Mouse (Mus musculus) megakaryocyte, embryonic 14.5 days (primary cell): ENCODE measurements at regions not wholly inside any gene's neighbourhood (a gene's known extent, or its start where the extent isn't known, plus 50 kb on each side); places are given as distances from the start of the nearest gene placed in this dataset.

Source experiments
- H3K27me3 ChIP-seq: replicated peaks from 2 replicates; pipeline ENCODE3; 2012; ENCODE audit warnings: inconsistent platforms
- H3K36me3 ChIP-seq: replicated peaks from 2 replicates; pipeline ENCODE3; 2012; ENCODE audit warnings: low read length, inconsistent platforms, mixed read lengths
- H3K4me1 ChIP-seq: 2 replicates; pipeline ENCODE4 v1.6.1; 2012; ENCODE audit warnings: inconsistent platforms
- H3K4me3 ChIP-seq: replicated peaks from 2 replicates; pipeline ENCODE3; 2012; ENCODE audit warnings: moderate library complexity, mild to moderate bottlenecking, inconsistent platforms
- H3K9me3 ChIP-seq: 2 replicates; pipeline ENCODE4 v1.6.1; 2012; ENCODE audit warnings: inconsistent platforms
- FLI1 ChIP-seq: IDR thresholded peaks from 2 replicates; pipeline ENCODE4 v1.6.1; 2012; ENCODE audit warnings: low read length, inconsistent platforms, mixed read lengths
- GATA1 ChIP-seq: IDR thresholded peaks from 3 replicates; pipeline ENCODE4 v1.6.1; 2012; ENCODE audit warnings: mixed read lengths, low read length, inconsistent platforms, borderline replicate concordance

- Histone ChIP-seq H3K27me3 (peaks cover 19% of the 10 kb centered on the region), H3K36me3 (no peaks in the 10 kb centered on the region), H3K4me1 (peaks cover 31% of the 10 kb centered on the region), H3K9me3 (no peaks in the 10 kb centered on the region), H3K4me3 (no peak overlapping the region)
- TF ChIP-seq FLI1 (no peak), GATA1 (no peak)
Measured at GRCm38 (mm10) chr4:83915871-83916270, 390.5 kb downstream of the Ccdc171 start.

GRCm38 (mm10) chr4:83917009-83917408 is 391.7 kb downstream of the Ccdc171 start:
- H3K36me3 ChIP-seq: no peaks in the 10 kb centered on the region
- H3K27me3 ChIP-seq: peaks cover 15% of the 10 kb centered on the region
- 0 out of 2 replicates have a peak, but pooled peaks cover under 1% of the 10 kb centered on the region for H3K9me3 ChIP-seq
- peaks cover 31% of the 10 kb centered on the region for H3K4me1 ChIP-seq
- TF ChIP-seq GATA1: no peak
- no peak for TF ChIP-seq FLI1
- H3K4me3 ChIP-seq: no peak overlapping the region

- H3K27me3 ChIP-seq: peaks cover 15% of the 10 kb centered on the region
- H3K4me1 ChIP-seq: peaks cover 31% of the 10 kb centered on the region
- no peaks in the 10 kb centered on the region for H3K36me3 ChIP-seq
- TF ChIP-seq GATA1: no peak
- TF ChIP-seq FLI1: no peak
- H3K4me3 ChIP-seq: no peak overlapping the region
- 0 out of 2 replicates have a peak, but pooled peaks cover 3% of the 10 kb centered on the region for H3K9me3 ChIP-seq
Measured at GRCm38 (mm10) chr4:83918093-83918492, 392.7 kb downstream of the Ccdc171 start.

- Histone ChIP-seq H3K4me1 (peaks cover 31% of the 10 kb centered on the region), H3K4me3 (no peak overlapping the region), H3K9me3 (0 out of 2 replicates have a peak, but pooled peaks cover 3% of the 10 kb centered on the region), H3K36me3 (no peaks in the 10 kb centered on the region), H3K27me3 (peaks cover 13% of the 10 kb centered on the region)
- TF ChIP-seq GATA1: no peak
- no peak for TF ChIP-seq FLI1
Measured at GRCm38 (mm10) chr4:83919041-83919440, 393.7 kb downstream of the Ccdc171 start.

GRCm38 (mm10) chr4:83925118-83925842 is 399.9 kb downstream of the Ccdc171 start:
- Histone ChIP-seq H3K9me3 (0 out of 2 replicates have a peak, but pooled peaks cover 6% of the 10 kb centered on the region), H3K27me3 (peaks cover 7% of the 10 kb centered on the region), H3K36me3 (no peaks in the 10 kb centered on the region), H3K4me3 (no peak overlapping the region), H3K4me1 (peaks cover 8% of the 10 kb centered on the region; the same call in 1 of the 2 replicates)
- TF ChIP-seq FLI1: no peak
- no peak for TF ChIP-seq GATA1

GRCm38 (mm10) chr4:83926195-83926731 is 400.9 kb downstream of the Ccdc171 start:
- Histone ChIP-seq H3K27me3 (peaks cover 7% of the 10 kb centered on the region), H3K9me3 (0 out of 2 replicates have a peak, but pooled peaks cover 6% of the 10 kb centered on the region), H3K4me1 (peaks cover 8% of the 10 kb centered on the region; the same call in 1 of the 2 replicates), H3K4me3 (no peak overlapping the region), H3K36me3 (no peaks in the 10 kb centered on the region)
- TF ChIP-seq FLI1: no peak
- TF ChIP-seq GATA1: no peak

- H3K4me3 ChIP-seq: no peak overlapping the region
Measured at GRCm38 (mm10) chr4:83931897-83932654, 406.7 kb downstream of the Ccdc171 start.

GRCm38 (mm10) chr4:83941693-83942092 is 416.3 kb downstream of the Ccdc171 start:
- H3K4me1 ChIP-seq: peaks cover 17% of the 10 kb centered on the region
- H3K9me3 ChIP-seq: no peaks in the 10 kb centered on the region
- H3K27me3 ChIP-seq: peaks cover 35% of the 10 kb centered on the region
- peak overlapping the region; percentile 83 for H3K4me3 ChIP-seq
- TF ChIP-seq GATA1 (no peak), FLI1 (no peak)
- H3K36me3 ChIP-seq: no peaks in the 10 kb centered on the region

More at GRCm38 (mm10) chr4:83931897-83932654, 406.7 kb downstream of the Ccdc171 start:
- Histone ChIP-seq H3K9me3 (0 out of 2 replicates have a peak, but pooled peaks cover 9% of the 10 kb centered on the region), H3K4me1 (no peaks in the 10 kb centered on the region), H3K36me3 (no peaks in the 10 kb centered on the region), H3K27me3 (peaks cover 20% of the 10 kb centered on the region)
- TF ChIP-seq GATA1 (no peak), FLI1 (no peak)

GRCm38 (mm10) chr4:83949612-83950011 is 424.3 kb downstream of the Ccdc171 start:
- Histone ChIP-seq H3K27me3 (peaks cover 17% of the 10 kb centered on the region), H3K9me3 (no peaks in the 10 kb centered on the region), H3K4me1 (peaks cover 19% of the 10 kb centered on the region), H3K36me3 (no peaks in the 10 kb centered on the region), H3K4me3 (no peak overlapping the region)
- TF ChIP-seq GATA1 (no peak), FLI1 (no peak)
